Comparison of ENCODE assay signal across 30 mouse cellular contexts in the genomic region with DNA sequence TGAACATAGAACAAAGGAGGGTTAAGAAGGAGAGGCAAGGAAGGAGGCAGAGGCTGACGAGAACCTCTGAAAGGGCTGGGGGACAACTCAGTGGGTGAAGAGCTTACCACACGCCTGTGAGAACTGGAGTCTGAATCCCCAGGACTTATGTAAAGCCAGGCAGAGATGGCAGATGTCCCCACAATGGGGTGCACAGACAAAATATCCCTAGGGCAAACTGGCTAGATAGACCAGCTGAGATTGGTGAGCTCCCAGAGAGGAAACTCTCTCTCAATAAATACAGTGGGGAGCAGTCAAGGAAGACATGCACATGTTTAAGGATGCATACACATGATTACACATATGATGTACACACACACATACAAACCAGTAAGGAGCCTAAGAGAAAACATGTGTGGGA. TPM values are rescaled to one million over a fixed set of nuclear protein-coding genes. Genes with fewer than 3 reads are reported as not detected.
DNase-seq lines count a peak whose midpoint lies in the region; ATAC-seq and TF ChIP-seq lines count a peak whose summit lies in the region.
"Had no signal": no experiment of that assay in that cellular context is flagged by ENCODE, and none has a peak within 500 bp of the region (broad histone marks: within the 10 kb centered on the region; RNA-seq: fewer than 3 reads in every experiment).

No protein-coding gene starts in this region.

- ATAC-seq in hindbrain, postnatal 0 days, result no peak
- no peak for ATAC-seq in neural tube, embryonic 13.5 days (ENCODE audit: low read depth)
- ATAC-seq in limb, embryonic 13.5 days (ENCODE audit: low FRiP score, low read depth), result no peak
- no peak for ATAC-seq in stomach, postnatal 0 days (ENCODE audit: low FRiP score, low TSS enrichment)
- ATAC-seq: activated CD4-positive, CD25-positive, alpha-beta regulatory T cell, adult 4 months; forebrain, embryonic 14.5 days had no signal

- WGBS in hindbrain, embryonic 10.5 days, result 49% methylated on average over 2 of the region's 2 CpGs
- WGBS in hindbrain, postnatal 0 days, result 27% methylated on average over 2 of the region's 2 CpGs
- 13% methylated on average over 2 of the region's 2 CpGs for WGBS in neural tube, embryonic 13.5 days
- 36% methylated on average over 2 of the region's 2 CpGs for WGBS in limb, embryonic 13.5 days
- 56% methylated on average over 2 of the region's 2 CpGs for WGBS in stomach, postnatal 0 days

- no peak overlapping the region for H3K4me3 ChIP-seq in hindbrain, embryonic 10.5 days
- H3K4me3 ChIP-seq in hindbrain, postnatal 0 days (ENCODE audit: low read length), result no peak overlapping the region
- no peak overlapping the region for H3K4me3 ChIP-seq in neural tube, embryonic 13.5 days
- H3K4me3 ChIP-seq in limb, embryonic 13.5 days, result no peak overlapping the region
- H3K4me3 ChIP-seq in stomach, postnatal 0 days (ENCODE audit: low read depth, low read length), result no peak overlapping the region
- H3K4me3 ChIP-seq: kidney, embryonic 15.5 days; neural tube, embryonic 12.5 days had no signal

- no peak overlapping the region for H3K4me2 ChIP-seq in hindbrain, postnatal 0 days (ENCODE audit: low read depth, low read length)
- H3K4me2 ChIP-seq in neural tube, embryonic 13.5 days, result no peak overlapping the region
- no peak overlapping the region for H3K4me2 ChIP-seq in limb, embryonic 13.5 days (replicated peaks)
- H3K4me2 ChIP-seq in stomach, postnatal 0 days (replicated peaks; ENCODE audit: low read depth), result no peak overlapping the region
- H3K4me2 ChIP-seq: heart, embryonic 11.5 days; kidney, embryonic 15.5 days; lung, embryonic 14.5 days; neural tube, embryonic 12.5 days had no signal

- H3K27ac ChIP-seq in hindbrain, embryonic 10.5 days, result peak overlapping the region; percentile 18; the same call in 1 of the 2 replicates
- H3K27ac ChIP-seq in hindbrain, postnatal 0 days, result no peak overlapping the region
- H3K27ac ChIP-seq in neural tube, embryonic 13.5 days (replicated peaks), result 0 out of 2 replicates have a peak overlapping the region, but pooled peaks have one; percentile 29
- 0 out of 2 replicates have a peak overlapping the region, but pooled peaks have one; percentile 22 for H3K27ac ChIP-seq in limb, embryonic 13.5 days
- H3K27ac ChIP-seq in stomach, postnatal 0 days (replicated peaks), result no peak overlapping the region
- H3K27ac ChIP-seq: kidney, embryonic 15.5 days; liver, embryonic 14.5 days; neural tube, embryonic 12.5 days had no signal

- DNase-seq in hindbrain, embryonic 10.5 days (ENCODE audit: low spot score), result no peak
- DNase-seq in hindbrain, postnatal 0 days (ENCODE audit: low spot score), result no peak
- no peak for DNase-seq in neural tube, embryonic 10.5 days (ENCODE audit: extremely low spot score, low spot score)
- no peak for DNase-seq in Muller cell, postnatal 12 days (ENCODE audit: inconsistent ontology term)
- no peak for DNase-seq in stomach, postnatal 0 days (ENCODE audit: low spot score)
- DNase-seq: adrenal gland, adult 8-10 months; cerebellum, adult 9-10 months; gastrocnemius, postnatal 10 days; kidney, adult 11 months; kidney, postnatal 36 days; layer of hippocampus, postnatal 36 days; spleen, adult 18-20 months had no signal

- no peak for TF ChIP-seq EP300 in stomach, postnatal 0 days (optimal IDR thresholded peaks at IDR 0.05)

- no peak for TF ChIP-seq CTCF in hindbrain, postnatal 0 days (IDR thresholded peaks at IDR 0.05; ENCODE audit: low read depth)
- TF ChIP-seq CTCF in stomach, postnatal 0 days (IDR thresholded peaks at IDR 0.05; ENCODE audit: low read depth), result no peak

- H3K27me3 ChIP-seq in hindbrain, embryonic 10.5 days (ENCODE audit: insufficient read depth, poor library complexity, severe bottlenecking), result no peaks in the 10 kb centered on the region
- no peaks in the 10 kb centered on the region for H3K27me3 ChIP-seq in hindbrain, postnatal 0 days (ENCODE audit: insufficient read depth, low read length)
- no peaks in the 10 kb centered on the region for H3K27me3 ChIP-seq in neural tube, embryonic 13.5 days
- H3K27me3 ChIP-seq in limb, embryonic 13.5 days, result peaks cover 4% of the 10 kb centered on the region; the same call in 1 of the 2 replicates
- no peaks in the 10 kb centered on the region for H3K27me3 ChIP-seq in stomach, postnatal 0 days (ENCODE audit: control insufficient read depth, insufficient read depth, low read length)
- H3K27me3 ChIP-seq: kidney, embryonic 15.5 days; neural tube, embryonic 12.5 days had no signal

- H3K4me1 ChIP-seq in hindbrain, embryonic 10.5 days (replicated peaks), result peaks cover 20% of the 10 kb centered on the region
- no peaks in the 10 kb centered on the region for H3K4me1 ChIP-seq in hindbrain, postnatal 0 days (ENCODE audit: insufficient read depth, low read length)
- H3K4me1 ChIP-seq in neural tube, embryonic 13.5 days (replicated peaks), result peaks cover 21% of the 10 kb centered on the region
- H3K4me1 ChIP-seq in limb, embryonic 13.5 days, result peaks cover 51% of the 10 kb centered on the region
- no peaks in the 10 kb centered on the region for H3K4me1 ChIP-seq in stomach, postnatal 0 days (replicated peaks; ENCODE audit: control insufficient read depth, insufficient read depth)

- no peak overlapping the region for H3K9ac ChIP-seq in hindbrain, postnatal 0 days (replicated peaks; ENCODE audit: low read length)
- no peak overlapping the region for H3K9ac ChIP-seq in neural tube, embryonic 13.5 days
- no peak overlapping the region for H3K9ac ChIP-seq in limb, embryonic 13.5 days
- H3K9ac ChIP-seq in stomach, postnatal 0 days (ENCODE audit: low read length), result no peak overlapping the region
- H3K9ac ChIP-seq: kidney, embryonic 15.5 days; liver, embryonic 14.5 days; lung, embryonic 14.5 days; neural tube, embryonic 12.5 days had no signal

- H3K9me3 ChIP-seq in hindbrain, embryonic 10.5 days, result no peaks in the 10 kb centered on the region
- H3K9me3 ChIP-seq in hindbrain, postnatal 0 days (ENCODE audit: low read length), result no peaks in the 10 kb centered on the region
- no peaks in the 10 kb centered on the region for H3K9me3 ChIP-seq in neural tube, embryonic 13.5 days
- 0 out of 2 replicates have a peak, but pooled peaks cover 6% of the 10 kb centered on the region for H3K9me3 ChIP-seq in limb, embryonic 13.5 days
- H3K9me3 ChIP-seq in stomach, postnatal 0 days (ENCODE audit: control insufficient read depth, low read length), result no peaks in the 10 kb centered on the region
- H3K9me3 ChIP-seq: kidney, embryonic 15.5 days; neural tube, embryonic 12.5 days had no signal

- H3K36me3 ChIP-seq in hindbrain, embryonic 10.5 days, result no peaks in the 10 kb centered on the region
- H3K36me3 ChIP-seq in hindbrain, postnatal 0 days (ENCODE audit: insufficient read depth, low read length), result no peaks in the 10 kb centered on the region
- H3K36me3 ChIP-seq in neural tube, embryonic 13.5 days, result no peaks in the 10 kb centered on the region
- no peaks in the 10 kb centered on the region for H3K36me3 ChIP-seq in limb, embryonic 13.5 days
- H3K36me3 ChIP-seq in stomach, postnatal 0 days (ENCODE audit: control insufficient read depth, insufficient read depth, low read length), result no peaks in the 10 kb centered on the region
- H3K36me3 ChIP-seq: kidney, embryonic 15.5 days; neural tube, embryonic 12.5 days had no signal

RNA-seq across cellular contexts. Expression of gene Lmntd1, which starts 10.0 kb away (rescaled TPM):
- 0.06 and 0.31 TPM in 2 replicates for polyA plus RNA-seq in hindbrain, embryonic 10.5 days (2016; fragmentation: Nextera tagmentation; extraction: Ambion mirVana)
- total RNA-seq in hindbrain, postnatal 0 days (2014; rRNA removed), result 1.2 and 1.5 TPM in 2 replicates
- polyA plus RNA-seq in hindbrain, postnatal 0 days (2015; fragmentation: Nextera tagmentation; extraction: Ambion mirVana), result 1.8 and 2.3 TPM in 2 replicates
- 0.98 and 1.2 TPM in 2 replicates for polyA plus RNA-seq in neural tube, embryonic 13.5 days (2015; fragmentation: Nextera tagmentation; extraction: Ambion mirVana)
- 0.50 TPM in 2 replicates for polyA plus RNA-seq in limb, embryonic 13.5 days (2015; fragmentation: Nextera tagmentation; extraction: Ambion mirVana)
- 0.16 and 0.18 TPM in 2 replicates for polyA plus RNA-seq in stomach, postnatal 0 days (2015; fragmentation: Nextera tagmentation; extraction: Ambion mirVana)
- total RNA-seq: hematopoietic stem cell, adult 5-6 weeks; megakaryocyte-erythroid progenitor cell, adult 5-6 weeks; MEL had no signal
- polyA plus RNA-seq: C2C12 had no signal

RNA-seq across cellular contexts. Expression of gene Tuba3b, which starts 11.4 kb away (rescaled TPM):
- polyA plus RNA-seq in hindbrain, embryonic 10.5 days (2016; fragmentation: Nextera tagmentation; extraction: Ambion mirVana), result not detected in 2 replicates
- total RNA-seq in hindbrain, postnatal 0 days (2014; rRNA removed), result 0.11 TPM in 1 of 2 replicates, not detected in the other
- not detected in 2 replicates for polyA plus RNA-seq in hindbrain, postnatal 0 days (2015; fragmentation: Nextera tagmentation; extraction: Ambion mirVana)
- not detected in 2 replicates for polyA plus RNA-seq in neural tube, embryonic 13.5 days (2015; fragmentation: Nextera tagmentation; extraction: Ambion mirVana)
- polyA plus RNA-seq in limb, embryonic 13.5 days (2015; fragmentation: Nextera tagmentation; extraction: Ambion mirVana), result not detected in 2 replicates
- not detected in 2 replicates for polyA plus RNA-seq in stomach, postnatal 0 days (2015; fragmentation: Nextera tagmentation; extraction: Ambion mirVana)
- total RNA-seq: gastrocnemius, postnatal 10 days; hematopoietic stem cell, adult 5-6 weeks; layer of hippocampus, adult 8-10 months; layer of hippocampus, postnatal 36 days; left cerebral cortex, postnatal 10 days; megakaryocyte-erythroid progenitor cell, adult 5-6 weeks had no signal
- polyA plus RNA-seq: activated CD4-positive, CD25-positive, alpha-beta regulatory T cell, adult 4 months; cortical plate, adult 2 months; embryonic facial prominence, embryonic 11.5 days; forebrain, embryonic 14.5 days; heart, embryonic 11.5 days; kidney, embryonic 15.5 days; limb, embryonic 14.5 days; liver, embryonic 14.5 days; lung, embryonic 14.5 days; neural tube, embryonic 12.5 days had no signal

Comparison
In these comparisons a context has a peak if more than half of its experiments do, and no peak if none do; other contexts are left out.
1. H3K27ac ChIP-seq: peak in hindbrain, embryonic 10.5 days (single experiment), neural tube, embryonic 13.5 days (single experiment) and limb, embryonic 13.5 days (single experiment); none in hindbrain, postnatal 0 days (single experiment) and stomach, postnatal 0 days (single experiment).